Mouse (Mus musculus): ENCODE measurements around the gene Rnf8. TPM values are rescaled to one million over a fixed set of nuclear protein-coding genes. Genes with fewer than 3 reads are reported as not detected.

The Rnf8 gene
- polyA plus RNA-seq, 1 experiment: 20.9 TPM

DNA sequence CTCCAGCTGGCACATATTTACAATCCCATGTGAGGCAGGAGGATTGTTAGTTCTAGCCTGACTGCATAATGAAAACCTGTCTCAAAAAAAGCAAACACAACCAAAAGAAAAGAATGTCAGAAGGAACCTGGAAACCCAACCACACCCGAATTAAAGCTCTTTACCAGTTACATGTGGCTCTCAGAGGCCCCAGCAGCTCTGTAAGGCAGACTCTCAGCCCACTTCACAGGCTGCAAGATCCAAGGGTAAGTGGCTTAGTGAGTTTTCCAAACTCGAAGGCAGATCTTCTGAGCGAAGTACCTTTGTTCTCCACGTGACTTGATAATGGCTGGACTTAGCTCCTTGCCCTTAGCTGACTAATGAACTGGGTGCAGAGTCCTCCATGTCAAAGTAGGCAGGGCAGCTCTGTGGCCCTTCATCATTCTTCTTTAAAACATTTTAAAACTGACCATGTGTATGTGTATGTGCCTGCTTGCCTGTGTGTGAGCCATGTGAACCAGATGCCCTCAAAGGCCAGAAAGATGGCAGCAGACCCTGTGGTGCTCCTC, 34.9 kb upstream of the Rnf8 start:
- peaks cover 6% of the 10 kb centered on the region for H3K36me3 ChIP-seq (ENCODE audit: control insufficient read depth, insufficient read depth)
- no peak for TF ChIP-seq MYOG (IDR thresholded peaks at IDR 0.05; ENCODE audit: control insufficient read depth in 1 of 3, insufficient read depth in 1 of 3, insufficient read length in 2 of 3, low read depth in 2 of 3)
- TF ChIP-seq TCF3 (IDR thresholded peaks at IDR 0.05; ENCODE audit: insufficient read length, low read depth): no peak
- no peak for TF ChIP-seq MAX (IDR thresholded peaks at IDR 0.05; ENCODE audit: low read depth)
- TF ChIP-seq TCF12 (IDR thresholded peaks at IDR 0.05; ENCODE audit: insufficient read depth, poor library complexity, severe bottlenecking): no peak
- TF ChIP-seq CEBPB (IDR thresholded peaks at IDR 0.05; ENCODE audit: insufficient read depth, poor library complexity, severe bottlenecking): no peak
- TF ChIP-seq REST (IDR thresholded peaks at IDR 0.05; ENCODE audit: insufficient read depth, insufficient read length): no peak
- TF ChIP-seq SRF (IDR thresholded peaks at IDR 0.05; ENCODE audit: control insufficient read depth, insufficient read length, low read depth): no peak
- no peak for TF ChIP-seq POLR2A (IDR thresholded peaks at IDR 0.05; ENCODE audit: insufficient read length, low read depth)
- TF ChIP-seq E2F4 (IDR thresholded peaks at IDR 0.05; ENCODE audit: insufficient read depth): no peak
- H3ac ChIP-seq (ENCODE audit: control insufficient read depth, insufficient read length): no peak overlapping the region
- no peak overlapping the region for H3K4me2 ChIP-seq (ENCODE audit: low read depth)
- H3K27me3 ChIP-seq (ENCODE audit: control insufficient read depth, insufficient read depth, insufficient read length): no peaks in the 10 kb centered on the region
- no peak overlapping the region for H3K4me3 ChIP-seq
- no peaks in the 10 kb centered on the region for H3K79me2 ChIP-seq (ENCODE audit: control insufficient read depth, insufficient read depth)

DNA sequence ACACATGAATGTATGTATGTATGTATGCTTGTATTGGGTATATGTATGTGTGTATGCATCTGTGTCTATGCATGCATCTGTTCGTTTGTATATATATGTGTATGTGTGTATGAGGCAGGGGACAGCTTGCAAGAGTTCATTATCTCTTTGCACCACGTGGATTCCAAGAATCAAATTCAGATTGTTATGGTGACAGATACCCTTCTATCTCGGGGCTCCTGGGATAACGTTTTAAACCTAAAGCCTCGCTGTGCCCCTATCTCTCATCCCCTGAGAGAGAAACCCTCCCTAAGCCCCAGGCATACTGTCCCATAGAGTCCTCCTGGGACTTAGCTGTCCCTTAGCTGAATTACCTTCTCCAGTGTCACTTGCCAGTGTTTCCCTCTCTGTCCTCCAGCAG, 31.0 kb upstream of the Rnf8 start:
- H3K27me3 ChIP-seq (ENCODE audit: control insufficient read depth, insufficient read depth, insufficient read length): no peaks in the 10 kb centered on the region
- H3K4me2 ChIP-seq (ENCODE audit: low read depth): no peak overlapping the region
- TF ChIP-seq TCF12 (IDR thresholded peaks at IDR 0.05; ENCODE audit: insufficient read depth, poor library complexity, severe bottlenecking): no peak
- TF ChIP-seq POLR2AphosphoS2 (IDR thresholded peaks at IDR 0.05; ENCODE audit: insufficient read length, low read depth): no peak
- TF ChIP-seq REST (IDR thresholded peaks at IDR 0.05; ENCODE audit: insufficient read depth, insufficient read length): no peak
- TF ChIP-seq USF1 (IDR thresholded peaks at IDR 0.05; ENCODE audit: low read depth): no peak
- TF ChIP-seq MAX (IDR thresholded peaks at IDR 0.05; ENCODE audit: low read depth): no peak
- no peaks in the 10 kb centered on the region for H3K79me2 ChIP-seq (ENCODE audit: control insufficient read depth, insufficient read depth)
- H3K4me3 ChIP-seq: no peak overlapping the region
- no peaks in the 10 kb centered on the region for H3K36me3 ChIP-seq (ENCODE audit: control insufficient read depth, insufficient read depth)
- no peak overlapping the region for H3ac ChIP-seq (ENCODE audit: control insufficient read depth, insufficient read length)

DNA sequence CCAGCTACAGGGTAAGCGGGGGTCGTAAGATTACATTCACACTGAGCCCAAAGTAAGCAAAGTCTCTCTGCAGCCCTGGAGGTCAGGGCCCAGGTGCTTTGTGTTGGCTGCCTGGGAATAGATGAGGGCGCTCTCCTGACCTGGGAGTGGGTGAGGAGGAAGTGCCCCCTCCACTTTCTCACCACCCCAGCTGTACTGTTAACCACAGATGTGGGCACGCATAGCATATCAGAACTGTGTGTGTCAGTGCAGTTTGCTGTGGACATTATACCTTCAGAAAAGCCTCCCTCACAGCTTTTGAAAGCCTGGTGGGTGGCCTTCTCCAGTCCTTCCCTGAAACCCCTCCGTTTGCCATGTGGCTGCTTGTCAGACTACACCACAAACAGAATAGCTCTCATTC, 30.3 kb upstream of the Rnf8 start:
- Histone ChIP-seq H3ac (ENCODE audit: control insufficient read depth, insufficient read length) (no peak overlapping the region), H3K4me3 (no peak overlapping the region), H3K36me3 (ENCODE audit: control insufficient read depth, insufficient read depth) (no peaks in the 10 kb centered on the region), H3K79me2 (ENCODE audit: control insufficient read depth, insufficient read depth) (no peaks in the 10 kb centered on the region), H3K27me3 (ENCODE audit: control insufficient read depth, insufficient read depth, insufficient read length) (no peaks in the 10 kb centered on the region), H3K4me2 (ENCODE audit: low read depth) (no peak overlapping the region)
- TF ChIP-seq TCF12 (IDR thresholded peaks at IDR 0.05; ENCODE audit: insufficient read depth, poor library complexity, severe bottlenecking): no peak
- TF ChIP-seq E2F4 (IDR thresholded peaks at IDR 0.05; ENCODE audit: insufficient read depth): no peak

DNA sequence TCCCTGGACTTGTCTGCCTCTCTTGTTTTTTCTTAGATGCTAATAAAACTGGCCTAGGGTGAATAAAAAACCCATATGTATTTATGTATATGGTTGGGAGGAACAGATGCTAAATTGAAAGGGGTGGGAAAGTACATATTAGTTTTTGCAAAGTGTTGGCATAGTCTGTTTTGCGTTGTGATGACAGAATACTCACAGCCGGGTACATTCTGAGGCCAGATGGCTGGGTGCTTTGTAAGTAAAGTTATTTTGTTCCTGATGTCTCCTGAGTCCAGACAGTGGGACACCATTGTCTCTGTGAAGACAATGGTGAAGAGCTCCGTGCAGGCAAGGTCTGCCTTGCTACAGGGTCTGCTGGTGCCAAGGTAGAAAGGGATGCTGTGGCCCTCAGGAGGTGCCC, 29.9 kb upstream of the Rnf8 start:
- Histone ChIP-seq H3K36me3 (ENCODE audit: control insufficient read depth, insufficient read depth) (no peaks in the 10 kb centered on the region), H3K79me2 (ENCODE audit: control insufficient read depth, insufficient read depth) (no peaks in the 10 kb centered on the region), H3K27me3 (ENCODE audit: control insufficient read depth, insufficient read depth, insufficient read length) (no peaks in the 10 kb centered on the region), H3K4me3 (no peak overlapping the region), H3ac (ENCODE audit: control insufficient read depth, insufficient read length) (no peak overlapping the region), H3K4me2 (ENCODE audit: low read depth) (no peak overlapping the region)
- TF ChIP-seq TCF3 (IDR thresholded peaks at IDR 0.05; ENCODE audit: insufficient read length, low read depth): no peak
- TF ChIP-seq SRF (IDR thresholded peaks at IDR 0.05; ENCODE audit: control insufficient read depth, insufficient read length, low read depth): no peak

DNA sequence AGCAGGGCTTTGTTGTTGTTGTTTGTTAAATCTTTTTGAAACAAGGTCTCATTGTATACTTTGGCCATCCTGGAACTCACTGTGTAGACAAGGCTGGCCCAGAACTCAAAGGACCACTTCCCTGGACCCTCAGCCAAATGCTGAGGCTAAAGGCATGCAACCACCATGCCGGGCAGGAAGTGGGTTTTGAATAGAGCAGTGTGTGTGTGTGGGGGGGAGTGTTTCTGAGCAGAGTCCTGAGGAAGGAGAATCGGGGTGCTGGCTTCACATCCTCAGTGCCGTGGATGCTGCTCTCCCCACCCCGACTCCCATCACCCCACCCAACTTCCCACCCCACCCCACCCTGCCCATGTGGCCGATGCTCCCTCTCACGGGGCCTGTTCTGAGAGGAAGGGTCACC, 29.1 kb upstream of the Rnf8 start:
- Histone ChIP-seq H3K36me3 (ENCODE audit: control insufficient read depth, insufficient read depth) (no peaks in the 10 kb centered on the region), H3ac (ENCODE audit: control insufficient read depth, insufficient read length) (no peak overlapping the region), H3K27me3 (ENCODE audit: control insufficient read depth, insufficient read depth, insufficient read length) (no peaks in the 10 kb centered on the region), H3K4me2 (ENCODE audit: low read depth) (no peak overlapping the region), H3K79me2 (ENCODE audit: control insufficient read depth, insufficient read depth) (no peaks in the 10 kb centered on the region), H3K4me3 (no peak overlapping the region)
- TF ChIP-seq TCF12 (IDR thresholded peaks at IDR 0.05; ENCODE audit: insufficient read depth, poor library complexity, severe bottlenecking): no peak

DNA sequence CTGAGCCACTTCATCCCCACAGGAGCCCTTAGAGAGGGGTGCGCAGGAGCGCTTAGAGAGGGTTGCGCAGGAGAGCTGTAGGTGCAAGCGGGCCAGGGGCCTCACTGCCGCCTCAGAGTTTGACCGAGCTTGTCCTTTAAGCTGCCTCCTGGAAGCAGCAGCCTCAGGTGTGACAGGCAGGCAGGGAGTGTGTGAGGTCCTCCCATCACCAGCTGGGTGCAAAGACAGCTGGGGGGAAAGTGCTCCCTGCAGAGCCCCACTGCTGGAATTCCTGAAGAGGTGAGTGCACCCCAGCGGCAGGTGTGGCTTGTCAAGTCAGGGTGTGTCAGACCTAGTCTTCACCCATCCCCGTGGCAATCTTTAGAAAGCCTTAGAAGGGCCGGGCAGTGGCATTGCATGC, 27.7 kb upstream of the Rnf8 start:
- Histone ChIP-seq H3K27me3 (ENCODE audit: control insufficient read depth, insufficient read depth, insufficient read length) (no peaks in the 10 kb centered on the region), H3K79me2 (ENCODE audit: control insufficient read depth, insufficient read depth) (no peaks in the 10 kb centered on the region), H3ac (ENCODE audit: control insufficient read depth, insufficient read length) (no peak overlapping the region), H3K36me3 (ENCODE audit: control insufficient read depth, insufficient read depth) (no peaks in the 10 kb centered on the region), H3K4me3 (no peak overlapping the region), H3K4me2 (ENCODE audit: low read depth) (no peak overlapping the region)
- TF ChIP-seq REST (IDR thresholded peaks at IDR 0.05; ENCODE audit: insufficient read depth, insufficient read length) (no peak), MYOD1 (IDR thresholded peaks at IDR 0.05; ENCODE audit: control insufficient read depth in 1 of 3, insufficient read length in 2 of 3, low read depth in 2 of 3) (no peak)
